Mouse (Mus musculus): ENCODE data around the gene Arl6ip4. TPM values are rescaled to one million over a fixed set of nuclear protein-coding genes. Genes with fewer than 3 reads are reported as not detected.
A peak's percentile ranks its signal among the peaks of the same experiment; 100 is the strongest.

Arl6ip4 gene
- polyA plus RNA-seq, 1 experiment from 2014 or later, result 138 TPM

- 87% methylated on average over 11 of the region's 11 CpGs for WGBS
- Histone ChIP-seq H3K27me3 (replicated peaks; ENCODE audit: control insufficient read depth, insufficient read depth, low read length) (no peaks in the 10 kb centered on the region), H3K9me3 (ENCODE audit: control insufficient read depth, low read length) (no peaks in the 10 kb centered on the region), H3K4me3 (ENCODE audit: low read depth, low read length) (no peak overlapping the region), H3K4me2 (no peak overlapping the region), H3K36me3 (ENCODE audit: control insufficient read depth, insufficient read depth, low read length) (no peaks in the 10 kb centered on the region), H3K4me1 (replicated peaks; ENCODE audit: control insufficient read depth, insufficient read depth, low read length) (peaks cover 1% of the 10 kb centered on the region), H3K9ac (ENCODE audit: low read depth, low read length) (no peak overlapping the region), H3K27ac (ENCODE audit: low read depth, low read length) (no peak overlapping the region)
- no peak for DNase-seq (ENCODE audit: low spot score)
- ATAC-seq (replicated peaks; ENCODE audit: low FRiP score), result no peak
Observed at GRCm38 (mm10) chr5:124100128-124101044, 15.5 kb upstream of the Arl6ip4 start.

DNA sequence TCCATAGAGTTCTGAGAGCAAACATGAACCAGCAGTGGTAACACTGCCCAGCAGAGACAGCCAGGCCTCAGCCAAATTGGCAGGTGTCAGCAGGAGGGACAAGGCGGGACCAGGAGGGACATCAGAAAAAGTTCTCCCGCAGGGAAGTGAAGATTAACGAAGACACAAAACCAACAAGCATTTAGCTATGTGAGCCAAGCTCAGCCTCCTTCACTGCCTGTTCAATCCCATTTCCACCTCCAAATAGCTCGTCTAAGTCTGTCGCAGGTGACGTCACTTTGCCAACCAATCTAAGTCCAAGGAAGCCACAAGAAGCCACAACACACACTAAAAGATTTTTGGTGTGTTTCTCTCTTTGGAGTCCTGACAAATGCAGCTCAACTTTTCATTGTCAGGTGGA lies 13.6 kb upstream of the Arl6ip4 start:
- H3K4me1 ChIP-seq (replicated peaks; ENCODE audit: control insufficient read depth, insufficient read depth, low read length), result no peaks in the 10 kb centered on the region
- whole genome bisulfite sequencing, result 81% methylated on average over 6 of the region's 6 CpGs
- H3K9me3 ChIP-seq (ENCODE audit: control insufficient read depth, low read length), result no peaks in the 10 kb centered on the region
- H3K9ac ChIP-seq (ENCODE audit: low read depth, low read length), result no peak overlapping the region
- no peaks in the 10 kb centered on the region for H3K36me3 ChIP-seq (ENCODE audit: control insufficient read depth, insufficient read depth, low read length)
- H3K4me2 ChIP-seq, result no peak overlapping the region
- ATAC-seq (replicated peaks; ENCODE audit: low FRiP score), result no peak
- no peak overlapping the region for H3K27ac ChIP-seq (ENCODE audit: low read depth, low read length)
- no peak overlapping the region for H3K4me3 ChIP-seq (ENCODE audit: low read depth, low read length)
- no peak for DNase-seq (ENCODE audit: low spot score)
- H3K27me3 ChIP-seq (replicated peaks; ENCODE audit: control insufficient read depth, insufficient read depth, low read length), result no peaks in the 10 kb centered on the region

DNA sequence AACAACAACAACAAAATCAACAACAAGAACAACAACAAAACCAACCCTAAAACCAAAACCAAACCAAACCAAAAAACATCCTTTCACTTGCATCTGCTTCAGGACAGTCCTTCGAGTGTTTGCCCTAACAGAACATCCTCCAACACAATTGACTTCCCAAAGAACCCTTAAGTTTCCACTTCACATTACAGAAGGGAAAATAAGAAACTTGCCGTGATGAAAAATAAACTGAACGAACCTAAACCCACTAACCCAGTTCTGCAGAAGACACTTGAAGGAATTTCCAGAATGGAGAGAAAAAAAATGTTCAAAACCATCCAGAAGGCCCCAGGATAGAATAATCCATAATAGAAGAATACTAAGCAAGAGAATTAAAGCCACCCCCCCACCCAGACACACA lies 12.9 kb upstream of the Arl6ip4 start:
- H3K9me3 ChIP-seq (ENCODE audit: control insufficient read depth, low read length), result no peaks in the 10 kb centered on the region
- WGBS, result 76% methylated on average over 3 of the region's 3 CpGs
- no peak overlapping the region for H3K9ac ChIP-seq (ENCODE audit: low read depth, low read length)
- H3K4me3 ChIP-seq (ENCODE audit: low read depth, low read length), result no peak overlapping the region
- no peaks in the 10 kb centered on the region for H3K4me1 ChIP-seq (replicated peaks; ENCODE audit: control insufficient read depth, insufficient read depth, low read length)
- H3K4me2 ChIP-seq, result no peak overlapping the region
- H3K27ac ChIP-seq (ENCODE audit: low read depth, low read length), result no peak overlapping the region
- H3K27me3 ChIP-seq (replicated peaks; ENCODE audit: control insufficient read depth, insufficient read depth, low read length), result no peaks in the 10 kb centered on the region
- DNase-seq (ENCODE audit: low spot score) (no peak), ATAC-seq (replicated peaks; ENCODE audit: low FRiP score) (no peak)
- no peaks in the 10 kb centered on the region for H3K36me3 ChIP-seq (ENCODE audit: control insufficient read depth, insufficient read depth, low read length)

DNA sequence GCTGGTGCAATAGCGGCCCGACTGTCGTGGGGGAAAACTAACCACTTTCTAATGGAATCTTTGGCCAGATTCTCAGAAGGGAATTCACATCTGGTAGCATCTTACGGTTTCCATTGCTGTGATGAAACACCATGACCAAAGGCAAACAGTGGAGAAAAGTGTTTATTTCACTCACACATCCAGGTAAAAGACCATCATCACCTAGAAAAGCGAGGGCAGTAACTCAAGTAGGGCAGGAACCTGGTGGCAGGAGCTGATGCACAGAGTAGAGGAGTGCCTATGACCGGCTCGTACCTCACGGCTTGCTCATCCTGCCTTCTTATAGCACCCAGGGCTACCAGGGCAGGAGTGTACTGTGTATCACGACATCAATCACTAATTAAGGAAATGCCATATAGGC lies 12.3 kb upstream of the Arl6ip4 start:
- Histone ChIP-seq H3K9me3 (ENCODE audit: control insufficient read depth, low read length) (no peaks in the 10 kb centered on the region), H3K9ac (ENCODE audit: low read depth, low read length) (no peak overlapping the region), H3K27me3 (replicated peaks; ENCODE audit: control insufficient read depth, insufficient read depth, low read length) (no peaks in the 10 kb centered on the region), H3K27ac (ENCODE audit: low read depth, low read length) (no peak overlapping the region), H3K36me3 (ENCODE audit: control insufficient read depth, insufficient read depth, low read length) (no peaks in the 10 kb centered on the region), H3K4me2 (no peak overlapping the region), H3K4me3 (ENCODE audit: low read depth, low read length) (no peak overlapping the region), H3K4me1 (replicated peaks; ENCODE audit: control insufficient read depth, insufficient read depth, low read length) (no peaks in the 10 kb centered on the region)
- ATAC-seq (replicated peaks; ENCODE audit: low FRiP score) (no peak), DNase-seq (ENCODE audit: low spot score) (no peak)
- WGBS, result 90% methylated on average over 9 of the region's 9 CpGs

- Histone ChIP-seq H3K27me3 (replicated peaks; ENCODE audit: control insufficient read depth, insufficient read depth, low read length) (no peaks in the 10 kb centered on the region), H3K9ac (ENCODE audit: low read depth, low read length) (peak overlapping the region; percentile 88), H3K27ac (ENCODE audit: low read depth, low read length) (peak overlapping the region; percentile 59; the same call in 1 of the 2 replicates), H3K4me3 (ENCODE audit: low read depth, low read length) (peak overlapping the region; percentile 95), H3K4me1 (replicated peaks; ENCODE audit: control insufficient read depth, insufficient read depth, low read length) (peaks cover 19% of the 10 kb centered on the region), H3K36me3 (ENCODE audit: control insufficient read depth, insufficient read depth, low read length) (0 out of 2 replicates have a peak, but pooled peaks cover 3% of the 10 kb centered on the region), H3K4me2 (peak overlapping the region; percentile 85), H3K9me3 (ENCODE audit: control insufficient read depth, low read length) (no peaks in the 10 kb centered on the region)
- 27% methylated on average over 17 of the region's 17 CpGs for WGBS
- DNase-seq (ENCODE audit: low spot score) (no peak), ATAC-seq (replicated peaks; ENCODE audit: low FRiP score) (no peak)
Observed at GRCm38 (mm10) chr5:124111077-124111741, 4.7 kb upstream of the Arl6ip4 start.

DNA sequence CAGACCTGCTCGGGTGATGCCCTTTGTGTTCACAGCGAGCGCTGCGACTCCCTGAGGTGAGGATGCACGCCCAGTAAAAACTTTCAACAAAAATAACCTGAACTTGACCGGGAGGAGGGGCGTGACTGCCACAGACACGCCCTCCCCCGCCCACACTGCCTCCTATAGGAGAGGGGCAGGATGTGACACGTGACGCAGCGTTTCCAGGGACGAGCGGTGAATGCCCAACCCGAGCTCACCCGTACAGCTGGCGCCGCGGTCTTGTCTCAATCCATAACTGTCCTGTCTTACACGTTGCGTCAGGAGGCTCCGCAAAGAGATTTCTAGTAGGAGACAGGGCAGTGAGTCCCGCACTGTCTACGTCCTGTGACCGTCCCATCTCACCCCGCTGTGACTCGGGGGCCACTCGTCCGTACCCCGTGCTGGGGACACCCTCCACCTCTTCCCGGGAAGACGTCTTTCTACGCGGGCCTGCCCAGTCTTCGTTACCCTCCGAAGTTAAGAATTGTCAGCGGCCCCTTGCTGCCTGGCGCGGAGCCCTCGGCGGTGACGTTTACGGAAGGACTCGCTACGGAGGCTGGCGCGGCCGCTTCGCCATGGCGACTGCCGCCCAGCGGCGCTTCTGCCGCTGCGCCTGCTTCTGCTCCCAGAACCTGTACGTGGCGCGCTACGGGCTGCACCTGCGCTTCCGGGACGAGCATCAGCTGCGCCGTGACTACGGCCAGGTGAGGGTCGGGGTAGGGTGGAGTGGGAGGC lies 4.0 kb upstream of the Arl6ip4 start, which contains the start of gene Ogfod2:
Ogfod2 (plus strand) TSS at position 556 of the 756 bp plus-strand sequence.
- peak within 1 kb of the TSS; percentile 88 for H3K9ac ChIP-seq (ENCODE audit: low read depth, low read length)
- H3K36me3 ChIP-seq (ENCODE audit: control insufficient read depth, insufficient read depth, low read length), result 0 out of 2 replicates have a peak, but pooled peaks cover 3% of the 10 kb centered on the region
- DNase-seq (ENCODE audit: low spot score) (peak; percentile 97), ATAC-seq (replicated peaks; ENCODE audit: low FRiP score) (peak; percentile 96)
- peak within 1 kb of the TSS; percentile 95 for H3K4me3 ChIP-seq (ENCODE audit: low read depth, low read length)
- H3K9me3 ChIP-seq (ENCODE audit: control insufficient read depth, low read length), result no peaks in the 10 kb centered on the region
- H3K27me3 ChIP-seq (replicated peaks; ENCODE audit: control insufficient read depth, insufficient read depth, low read length), result no peaks in the 10 kb centered on the region
- peak within 1 kb of the TSS; percentile 89 for H3K27ac ChIP-seq (ENCODE audit: low read depth, low read length)
- WGBS, result 1% methylated on average over 66 of the region's 66 CpGs
- H3K4me2 ChIP-seq, result peak within 1 kb of the TSS; percentile 85
- H3K4me1 ChIP-seq (replicated peaks; ENCODE audit: control insufficient read depth, insufficient read depth, low read length), result peaks cover 23% of the 10 kb centered on the region

- peak overlapping the region; percentile 88 for H3K9ac ChIP-seq (ENCODE audit: low read depth, low read length)
- H3K4me3 ChIP-seq (ENCODE audit: low read depth, low read length), result peak overlapping the region; percentile 95
- H3K4me1 ChIP-seq (replicated peaks; ENCODE audit: control insufficient read depth, insufficient read depth, low read length), result peaks cover 25% of the 10 kb centered on the region
- no peaks in the 10 kb centered on the region for H3K27me3 ChIP-seq (replicated peaks; ENCODE audit: control insufficient read depth, insufficient read depth, low read length)
- H3K27ac ChIP-seq (ENCODE audit: low read depth, low read length), result peak overlapping the region; percentile 89
- H3K36me3 ChIP-seq (ENCODE audit: control insufficient read depth, insufficient read depth, low read length), result 0 out of 2 replicates have a peak, but pooled peaks cover 3% of the 10 kb centered on the region
- no peak for ATAC-seq (replicated peaks; ENCODE audit: low FRiP score)
- H3K4me2 ChIP-seq, result peak overlapping the region; percentile 85
- no peaks in the 10 kb centered on the region for H3K9me3 ChIP-seq (ENCODE audit: control insufficient read depth, low read length)
- no peak for DNase-seq (ENCODE audit: low spot score)
- WGBS, result 1% methylated on average over 18 of the region's 18 CpGs
Observed at GRCm38 (mm10) chr5:124112531-124112930, 3.4 kb upstream of the Arl6ip4 start.

DNA sequence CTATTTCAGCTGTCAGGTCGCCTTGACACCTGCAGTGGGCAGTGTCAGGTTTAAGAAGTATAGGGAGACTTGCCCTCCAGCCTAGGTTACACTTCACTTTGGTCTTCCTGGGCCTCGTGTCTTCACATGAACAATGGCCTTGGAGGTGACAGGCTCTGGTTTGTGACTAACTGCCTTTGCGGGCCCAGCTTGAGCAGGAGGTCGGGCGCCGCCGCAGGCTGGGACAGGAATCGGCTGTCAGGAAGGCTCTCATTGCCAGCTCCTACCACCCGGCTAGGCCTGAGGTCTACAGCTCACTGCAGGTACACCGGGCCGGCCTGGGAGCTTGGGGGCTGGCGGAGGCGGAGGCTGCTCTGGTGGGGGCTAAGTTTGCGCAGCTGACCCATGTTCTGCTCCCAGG lies 2.9 kb upstream of the Arl6ip4 start:
- H3K9ac ChIP-seq (ENCODE audit: low read depth, low read length), result peak overlapping the region; percentile 88
- 27% methylated on average over 14 of the region's 14 CpGs for WGBS
- H3K4me3 ChIP-seq (ENCODE audit: low read depth, low read length), result peak overlapping the region; percentile 95
- DNase-seq (ENCODE audit: low spot score) (peak; percentile 61), ATAC-seq (replicated peaks; ENCODE audit: low FRiP score) (0 out of 2 replicates have a peak, but pooled peaks have one; percentile 21)
- H3K27ac ChIP-seq (ENCODE audit: low read depth, low read length), result peak overlapping the region; percentile 89; the same call in 1 of the 2 replicates
- H3K4me2 ChIP-seq, result peak overlapping the region; percentile 85
- no peaks in the 10 kb centered on the region for H3K27me3 ChIP-seq (replicated peaks; ENCODE audit: control insufficient read depth, insufficient read depth, low read length)
- H3K9me3 ChIP-seq (ENCODE audit: control insufficient read depth, low read length), result no peaks in the 10 kb centered on the region
- 0 out of 2 replicates have a peak, but pooled peaks cover 3% of the 10 kb centered on the region for H3K36me3 ChIP-seq (ENCODE audit: control insufficient read depth, insufficient read depth, low read length)
- peaks cover 25% of the 10 kb centered on the region for H3K4me1 ChIP-seq (replicated peaks; ENCODE audit: control insufficient read depth, insufficient read depth, low read length)

Data from liver, embryonic 11.5 days (tissue).